Mouse (Mus musculus) lung, postnatal 0 days (tissue): ENCODE results near the gene Ovol3. TPM values are rescaled to one million over a fixed set of nuclear protein-coding genes. Genes with fewer than 3 reads are reported as not detected.

ENCODE experiments used
- ATAC-seq: fragments of 200-750 bp; cut with Nextera tagmentation; 2 replicates; pipeline ENCODE4 v1.8.0; 2017; ENCODE audit warnings: moderate library complexity
- DNase-seq: peaks from one replicate; pipeline ENCODE4 v3.0.0-alpha.2; 2016; ENCODE audit warnings: low spot score
- H3K27ac ChIP-seq: fragments of 300-500 bp; sonication (generic); 2 replicates; pipeline ENCODE4 v1.5.1; 2014; ENCODE audit warnings: antibody characterized with exemption, mild to moderate bottlenecking, low read length, mixed read lengths
- H3K27me3 ChIP-seq: fragments of 300-500 bp; sonication (generic); replicated peaks from 2 replicates; pipeline ENCODE4 v1.6.1; 2014; ENCODE audit warnings: low read length, mixed read lengths; ENCODE audit not compliant: insufficient read depth
- H3K36me3 ChIP-seq: fragments of 300-500 bp; sonication (generic); 2 replicates; pipeline ENCODE4 v1.6.1; 2014; ENCODE audit warnings: low read length, mixed read lengths; ENCODE audit not compliant: insufficient read depth
- H3K4me1 ChIP-seq: fragments of 300-500 bp; sonication (generic); 2 replicates; pipeline ENCODE4 v1.6.1; 2014; ENCODE audit warnings: antibody characterized with exemption, low read depth, low read length, mixed read lengths; ENCODE audit not compliant: insufficient read depth
- H3K4me2 ChIP-seq: fragments of 300-500 bp; sonication (generic); replicated peaks from 2 replicates; pipeline ENCODE4 v1.6.1; 2014; ENCODE audit warnings: low read depth, mild to moderate bottlenecking, low read length, moderate library complexity, mixed read lengths
- H3K4me3 ChIP-seq: fragments of 300-500 bp; sonication (generic); 2 replicates; pipeline ENCODE4 v1.5.1; 2014; ENCODE audit warnings: low read depth, low read length
- H3K9ac ChIP-seq: fragments of 300-500 bp; sonication (generic); replicated peaks from 2 replicates; pipeline ENCODE4 v1.6.1; 2014; ENCODE audit warnings: low read depth, mild to moderate bottlenecking
- H3K9me3 ChIP-seq: fragments of 300-500 bp; sonication (generic); 2 replicates; pipeline ENCODE4 v1.6.1; 2016; ENCODE audit warnings: low read length, mixed read lengths
- CTCF ChIP-seq: IDR thresholded peaks from 2 replicates; pipeline ENCODE4 v1.5.1; 2016; ENCODE audit warnings: antibody characterized with exemption, mild to moderate bottlenecking
- EP300 ChIP-seq: IDR thresholded peaks from 2 replicates; pipeline ENCODE4 v1.6.1; 2016; ENCODE audit warnings: antibody characterized with exemption, mild to moderate bottlenecking, control low read depth
- WGBS: fragments of 180-500 bp; shearing (Covaris S2); extraction: QIAGEN DNeasy Blood & Tissue Kit; methylation state at CpG from one replicate; pipeline ENCODE4 v1.1.7; 2014; 5-methylcytosine and 5-hydroxymethylcytosine counted together
- polyA plus RNA-seq: library from polyadenylated mRNA; unstranded; fragments of >200 nt; fragmentation: Nextera tagmentation; extraction: Ambion mirVana; gene quantifications from 2 replicates; pipeline ENCODE4 v1.2.1, GENCODE M21; 2015

Ovol3 gene
- polyA plus RNA-seq, 1 experiment from 2014 or later: 0.27 TPM

DNA sequence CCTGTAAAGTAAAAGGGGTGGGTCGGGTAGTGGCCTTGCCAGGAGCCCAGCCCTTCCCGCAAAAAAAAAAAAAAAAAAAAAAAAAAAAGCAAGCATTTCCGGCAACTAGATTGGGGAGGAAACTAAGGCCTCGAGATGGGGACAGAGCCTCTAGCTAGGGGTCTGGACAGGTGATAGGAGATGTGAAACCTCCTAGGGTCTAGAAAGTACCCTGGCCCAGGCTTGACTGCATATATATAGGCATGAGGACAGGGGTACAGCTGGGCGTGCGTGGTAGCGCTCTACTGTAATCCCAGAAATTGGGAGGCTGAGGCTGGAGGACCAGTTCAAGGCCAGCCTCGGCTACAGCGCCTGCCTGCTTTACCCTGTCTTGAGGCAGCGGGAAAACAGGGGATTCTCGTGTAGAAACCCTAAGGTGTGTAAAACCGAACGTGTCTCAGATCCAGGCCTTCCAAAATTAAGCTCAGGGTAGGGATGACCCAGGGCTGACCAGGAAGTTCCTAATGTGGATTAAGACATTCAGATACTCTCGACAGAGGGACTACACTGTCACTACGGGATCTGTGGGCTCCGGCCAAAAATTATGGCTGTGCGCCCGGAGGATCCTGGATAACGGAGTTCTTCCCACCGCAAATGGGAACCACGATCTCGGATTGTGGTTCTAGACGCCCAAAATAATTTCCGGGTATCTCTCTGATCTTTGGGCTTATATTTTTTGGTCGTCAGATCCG, 41.3 kb downstream of the Ovol3 start:
- ATAC-seq: peak; percentile 19
- Histone ChIP-seq H3K4me1 (peaks cover 12% of the 10 kb centered on the region), H3K27me3 (no peaks in the 10 kb centered on the region), H3K4me2 (peak overlapping the region; percentile 89), H3K4me3 (peak overlapping the region; percentile 73), H3K9ac (peak overlapping the region; percentile 68), H3K36me3 (peaks cover 13% of the 10 kb centered on the region; the same call in 1 of the 2 replicates), H3K9me3 (no peaks in the 10 kb centered on the region), H3K27ac (peak overlapping the region; percentile 91)
- WGBS: 1% methylated on average over 26 of the region's 26 CpGs
- DNase-seq: peak; percentile 78
- no peak for TF ChIP-seq CTCF
- no peak for TF ChIP-seq EP300

DNA sequence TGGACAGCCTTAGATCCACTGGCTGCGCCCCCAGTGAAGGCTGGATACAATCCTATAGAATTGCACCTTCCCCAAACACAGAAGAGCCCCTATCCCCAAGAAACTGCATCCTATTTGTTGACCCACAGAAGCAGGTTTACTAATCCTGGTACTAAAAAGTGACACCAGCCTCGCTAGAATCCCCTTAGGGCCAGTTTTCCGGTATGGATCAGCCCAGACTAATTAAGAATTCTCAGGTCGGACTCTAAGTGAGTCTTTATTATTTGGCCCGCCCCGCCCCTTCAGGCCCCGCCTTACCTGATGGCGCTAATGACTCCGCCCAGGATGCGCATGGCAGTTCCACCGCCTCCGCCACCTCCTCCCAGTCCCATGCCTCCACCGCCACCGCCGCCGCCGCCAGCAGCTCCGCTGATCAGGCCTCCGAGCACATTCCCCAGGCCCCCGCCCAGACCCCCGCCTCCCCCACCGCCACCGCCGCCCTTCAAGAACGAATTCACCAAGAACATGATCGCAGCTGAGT, 41.9 kb downstream of the Ovol3 start:
- TF ChIP-seq EP300 (no peak), CTCF (no peak)
- Histone ChIP-seq H3K27ac (peak overlapping the region; percentile 91), H3K36me3 (peaks cover 19% of the 10 kb centered on the region), H3K4me3 (peak overlapping the region; percentile 73), H3K4me2 (peak overlapping the region; percentile 89), H3K27me3 (no peaks in the 10 kb centered on the region), H3K9me3 (no peaks in the 10 kb centered on the region), H3K9ac (peak overlapping the region; percentile 68; the same call in 1 of the 2 replicates), H3K4me1 (peaks cover 12% of the 10 kb centered on the region)
- DNase-seq: peak; percentile 88
- 1% methylated on average over 22 of the region's 26 CpGs for WGBS
- peak; percentile 66 for ATAC-seq

DNA sequence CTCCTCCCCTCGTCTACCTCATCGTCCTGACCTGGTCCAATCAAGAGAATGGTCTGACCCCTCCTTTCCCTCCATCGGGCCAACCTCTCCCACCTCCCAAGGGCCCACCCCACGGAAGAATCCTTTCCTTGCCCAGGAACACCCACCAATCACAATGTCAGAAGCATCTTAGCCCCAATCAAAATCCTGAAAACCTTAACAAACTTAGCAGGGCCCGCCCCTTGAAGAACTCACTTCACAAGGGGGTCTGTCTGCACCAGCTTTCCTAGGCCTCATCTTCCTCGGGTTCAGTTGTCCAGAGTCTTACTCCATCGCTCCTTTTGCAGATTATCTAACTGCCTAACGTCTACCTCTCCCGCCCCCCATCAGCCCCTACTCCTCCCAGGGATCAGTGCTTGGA, 42.5 kb downstream of the Ovol3 start:
- H3K9me3 ChIP-seq: no peaks in the 10 kb centered on the region
- DNase-seq (peak; percentile 32), ATAC-seq (no peak)
- H3K4me3 ChIP-seq: no peak overlapping the region; the same call in 1 of the 2 replicates
- WGBS: 39% methylated on average over 9 of the region's 9 CpGs
- H3K4me2 ChIP-seq: peak overlapping the region; percentile 89
- H3K4me1 ChIP-seq: peaks cover 12% of the 10 kb centered on the region
- no peak overlapping the region for H3K27ac ChIP-seq
- H3K36me3 ChIP-seq: peaks cover 22% of the 10 kb centered on the region
- H3K9ac ChIP-seq: no peak overlapping the region
- TF ChIP-seq CTCF (no peak), EP300 (no peak)
- H3K27me3 ChIP-seq: no peaks in the 10 kb centered on the region

GRCm38 (mm10) chr7:30192088-30192487, 43.4 kb downstream of the Ovol3 start:
- TF ChIP-seq EP300 (no peak), CTCF (no peak)
- no peaks in the 10 kb centered on the region for H3K27me3 ChIP-seq
- no peaks in the 10 kb centered on the region for H3K9me3 ChIP-seq
- no peak overlapping the region for H3K4me3 ChIP-seq
- no peak overlapping the region for H3K4me2 ChIP-seq
- ATAC-seq: no peak
- DNase-seq: no peak
- no peak overlapping the region for H3K9ac ChIP-seq
- peaks cover 12% of the 10 kb centered on the region for H3K4me1 ChIP-seq
- H3K27ac ChIP-seq: no peak overlapping the region
- H3K36me3 ChIP-seq: peaks cover 31% of the 10 kb centered on the region
- WGBS: 90% methylated on average over 12 of the region's 12 CpGs

DNA sequence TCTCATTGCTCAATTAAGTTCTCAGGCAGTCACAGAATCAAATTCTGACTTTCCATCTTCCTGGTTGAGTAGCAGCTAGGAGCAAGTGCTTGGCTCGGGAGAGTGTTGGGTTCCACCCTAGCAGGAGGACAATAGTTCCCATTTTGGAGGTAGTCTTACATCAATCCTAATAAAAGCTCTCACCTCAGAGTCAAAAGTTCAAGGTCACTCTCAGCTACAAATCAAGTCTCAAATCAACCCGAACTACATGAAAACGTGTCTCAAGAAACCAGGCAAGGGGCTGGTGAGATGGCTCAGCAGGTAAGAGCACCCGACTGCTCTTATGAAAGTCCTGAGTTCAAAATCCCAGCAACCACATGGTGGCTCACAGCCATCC, 46.4 kb downstream of the Ovol3 start:
- ATAC-seq (no peak), DNase-seq (no peak)
- Histone ChIP-seq H3K4me1 (peaks cover 9% of the 10 kb centered on the region), H3K36me3 (peaks cover 35% of the 10 kb centered on the region), H3K4me2 (no peak overlapping the region), H3K27ac (no peak overlapping the region), H3K9ac (no peak overlapping the region), H3K4me3 (no peak overlapping the region), H3K27me3 (no peaks in the 10 kb centered on the region), H3K9me3 (no peaks in the 10 kb centered on the region)
- WGBS: 82% methylated on average over 4 of the region's 4 CpGs
- no peak for TF ChIP-seq CTCF
- TF ChIP-seq EP300: no peak

- no peak for TF ChIP-seq EP300
- no peak for TF ChIP-seq CTCF
- H3K27ac ChIP-seq: no peak overlapping the region
- H3K27me3 ChIP-seq: no peaks in the 10 kb centered on the region
- peaks cover 35% of the 10 kb centered on the region for H3K36me3 ChIP-seq
- H3K9me3 ChIP-seq: no peaks in the 10 kb centered on the region
- no peak overlapping the region for H3K4me2 ChIP-seq
- no peak overlapping the region for H3K4me3 ChIP-seq
- peaks cover 8% of the 10 kb centered on the region for H3K4me1 ChIP-seq
- 81% methylated on average over 12 of the region's 12 CpGs for WGBS
- no peak overlapping the region for H3K9ac ChIP-seq
- ATAC-seq: no peak
- DNase-seq: no peak
These were observed 47.0 kb downstream of the Ovol3 start for GRCm38 (mm10) chr7:30188344-30189115.
